Mouse (Mus musculus) embryonic fibroblast, embryonic 13.5 days (primary cell): Measurements from ENCODE around the gene Ankrd13a.

Experiments
- CTCF ChIP-seq: IDR thresholded peaks from 2 replicates; pipeline ENCODE4 v1.5.1; 2011; ENCODE audit warnings: mild to moderate bottlenecking, control low read depth, low read length, moderate library complexity, borderline replicate concordance; ENCODE audit not compliant: insufficient read depth
- POLR2A ChIP-seq: IDR thresholded peaks from 2 replicates; pipeline ENCODE4 v1.6.1; 2011; ENCODE audit warnings: low read depth, mild to moderate bottlenecking, control low read depth, low read length, moderate library complexity

DNA sequence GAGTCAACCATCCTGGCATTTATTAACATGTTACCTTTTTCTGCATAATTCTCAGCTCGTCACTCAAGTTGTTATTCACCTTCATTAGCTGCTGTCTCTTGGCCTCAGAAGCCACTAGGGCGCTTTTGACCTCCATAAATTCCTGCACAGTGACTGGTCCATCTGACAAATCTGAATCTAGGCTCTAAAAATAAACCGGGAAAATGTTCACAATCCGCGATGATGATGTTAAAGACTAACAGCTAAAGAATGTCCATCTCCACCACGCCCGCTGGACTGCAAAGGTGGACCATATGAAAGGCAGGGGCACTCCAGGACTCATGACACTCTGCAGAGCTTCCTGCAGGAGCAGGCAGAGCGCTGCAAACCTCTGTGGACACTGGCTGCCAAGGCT is 30.8 kb upstream of the Ankrd13a start:
- TF ChIP-seq POLR2A = no peak
- TF ChIP-seq CTCF = no peak
